Comparison of ENCODE assay signal across 8 mouse cellular contexts in the genomic region with DNA sequence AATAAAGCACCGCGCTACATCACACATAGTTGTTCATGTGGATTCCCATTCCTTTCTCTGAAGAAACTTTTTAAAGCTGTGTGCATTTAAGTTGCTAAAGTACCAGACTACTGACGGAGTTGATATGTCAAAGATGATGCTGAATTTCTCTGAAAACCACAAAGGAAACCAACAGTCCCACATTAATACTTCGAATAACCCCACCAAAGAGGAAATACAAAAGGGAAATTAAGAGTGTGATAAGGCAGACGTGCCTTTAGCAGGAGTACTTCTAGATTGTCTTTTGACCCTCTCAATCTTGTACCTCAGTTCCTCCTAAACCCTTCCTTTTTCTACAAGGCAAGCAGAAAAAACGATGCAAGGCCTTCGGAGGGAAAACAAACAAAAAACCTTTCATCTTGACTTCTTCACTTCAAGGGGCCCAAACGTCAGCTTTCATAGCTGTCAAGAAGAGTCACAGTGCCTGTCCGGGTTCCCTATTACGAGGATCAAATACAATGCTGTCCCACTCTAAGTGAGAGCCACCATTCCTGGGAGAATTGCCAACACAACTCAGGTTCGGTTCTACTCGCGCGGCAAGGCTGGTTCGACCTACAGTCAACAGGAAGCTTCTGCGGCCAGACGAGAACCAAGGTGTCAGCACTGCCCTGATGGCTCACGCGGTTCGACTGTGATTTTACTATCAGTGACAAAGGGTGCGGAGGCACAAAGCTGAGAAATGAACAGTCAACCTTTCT. TPM values are rescaled to one million over a fixed set of nuclear protein-coding genes. Genes with fewer than 3 reads are reported as not detected.
A peak's percentile ranks its signal among the peaks of the same experiment; 100 is the strongest.
DNase-seq lines count a peak whose midpoint lies in the region; ATAC-seq and TF ChIP-seq lines count a peak whose summit lies in the region.

No protein-coding gene starts in this region.

- TF ChIP-seq CTCF in heart, adult 2 months (IDR thresholded peaks at IDR 0.05): no peak
- no peak for TF ChIP-seq CTCF in MEL (IDR thresholded peaks at IDR 0.05 in 2 of 3, conservative IDR thresholded peaks at IDR 0.05 in 1 of 3; ENCODE audit: control insufficient read depth in 1 of 3, insufficient read depth in 1 of 3, low read depth in 2 of 3, low read length in 3 of 3, poor library complexity in 1 of 3, severe bottlenecking in 1 of 3)

- H3K9ac ChIP-seq in heart, adult 2 months (ENCODE audit: low read depth, low read length): peak overlapping the region; percentile 97
- H3K9ac ChIP-seq in MEL (ENCODE audit: control insufficient read depth, low read depth, low read length, poor library complexity, severe bottlenecking): no peak overlapping the region
- H3K9ac ChIP-seq in kidney, embryonic 16.5 days (replicated peaks; ENCODE audit: low read length): peak overlapping the region; percentile 97
- H3K9ac ChIP-seq in lung, embryonic 15.5 days: peak overlapping the region; percentile 80

- H3K36me3 ChIP-seq in heart, adult 2 months (ENCODE audit: control insufficient read depth, insufficient read depth, low read length): peaks cover 15% of the 10 kb centered on the region
- H3K36me3 ChIP-seq in MEL (ENCODE audit: control insufficient read depth in 1 of 2, insufficient read depth in 2 of 2, low read length in 2 of 2): no peaks in the 10 kb centered on the region
- H3K36me3 ChIP-seq in heart, embryonic 10.5 days: no peaks in the 10 kb centered on the region
- no peaks in the 10 kb centered on the region for H3K36me3 ChIP-seq in kidney, embryonic 16.5 days (ENCODE audit: insufficient read depth, low read length)
- H3K36me3 ChIP-seq in lung, embryonic 15.5 days: no peaks in the 10 kb centered on the region

- 0 out of 2 replicates have a peak, but pooled peaks have one; percentile 12 for TF ChIP-seq EP300 in heart, adult 2 months (IDR thresholded peaks at IDR 0.05; ENCODE audit: insufficient read depth, low read depth, low read length)
- peak; percentile 19 to 76; a peak in 3 of 4 replicates for TF ChIP-seq EP300 in MEL (IDR thresholded peaks at IDR 0.05; ENCODE audit: low read depth in 1 of 2, low read length in 2 of 2)

- WGBS in heart, adult 2 months: 16% methylated on average over 21 of the region's 21 CpGs
- WGBS in heart, embryonic 10.5 days: 17% methylated on average over 21 of the region's 21 CpGs
- 16% methylated on average over 21 of the region's 21 CpGs for whole genome bisulfite sequencing in kidney, embryonic 16.5 days
- 13% methylated on average over 21 of the region's 21 CpGs for WGBS in lung, embryonic 15.5 days

- ATAC-seq in common myeloid progenitor, adult 5-6 weeks (replicated peaks; ENCODE audit: low read depth, poor library complexity, severe bottlenecking): peak; percentile 65
- peak; percentile 11; the same call in 1 of the 2 replicates for ATAC-seq in kidney, embryonic 16.5 days (ENCODE audit: low FRiP score, low TSS enrichment)
- peak; percentile 50 for ATAC-seq in lung, embryonic 15.5 days (ENCODE audit: borderline replicate concordance, extremely low read depth, low FRiP score, low TSS enrichment)

- H3K4me2 ChIP-seq in kidney, embryonic 16.5 days (replicated peaks; ENCODE audit: low read depth, low read length): peak overlapping the region; percentile 75
- peak overlapping the region; percentile 62 for H3K4me2 ChIP-seq in lung, embryonic 15.5 days

- H3K27me3 ChIP-seq in heart, adult 2 months (ENCODE audit: control insufficient read depth, insufficient read depth, low read length): no peaks in the 10 kb centered on the region
- H3K27me3 ChIP-seq in MEL (ENCODE audit: control insufficient read depth in 1 of 2, insufficient read depth in 2 of 2, low read length in 2 of 2): peaks cover 11 to 25% of the 10 kb centered on the region in 2 experiments
- no peaks in the 10 kb centered on the region for H3K27me3 ChIP-seq in heart, embryonic 10.5 days (ENCODE audit: insufficient read depth, poor library complexity, severe bottlenecking)
- H3K27me3 ChIP-seq in kidney, embryonic 16.5 days (ENCODE audit: insufficient read depth, low read length): no peaks in the 10 kb centered on the region
- no peaks in the 10 kb centered on the region for H3K27me3 ChIP-seq in lung, embryonic 15.5 days

- H3K4me3 ChIP-seq in heart, adult 2 months: peak overlapping the region; percentile 79
- H3K4me3 ChIP-seq in MEL (ENCODE audit: control insufficient read depth in 1 of 2, insufficient read depth in 1 of 2, low read depth in 2 of 2, low read length in 2 of 2): no peak overlapping the region
- H3K4me3 ChIP-seq in heart, embryonic 10.5 days: peak overlapping the region; percentile 92
- peak overlapping the region; percentile 87 for H3K4me3 ChIP-seq in kidney, embryonic 16.5 days (ENCODE audit: low read length)
- peak overlapping the region; percentile 86 for H3K4me3 ChIP-seq in lung, embryonic 15.5 days

- H3K4me1 ChIP-seq in heart, adult 2 months (ENCODE audit: control insufficient read depth, insufficient read depth, low read length): peaks cover 8% of the 10 kb centered on the region
- H3K4me1 ChIP-seq in MEL (ENCODE audit: control insufficient read depth in 1 of 2, insufficient read depth in 2 of 2, low read length in 2 of 2): no peaks in the 10 kb centered on the region
- peaks cover 11% of the 10 kb centered on the region for H3K4me1 ChIP-seq in heart, embryonic 10.5 days
- H3K4me1 ChIP-seq in kidney, embryonic 16.5 days (ENCODE audit: insufficient read depth, low read length): peaks cover 13% of the 10 kb centered on the region
- peaks cover 9% of the 10 kb centered on the region; the same call in 1 of the 2 replicates for H3K4me1 ChIP-seq in lung, embryonic 15.5 days

- H3K79me2 ChIP-seq in heart, adult 2 months (replicated peaks; ENCODE audit: control insufficient read depth, insufficient read depth, low read length): 0 out of 2 replicates have a peak, but pooled peaks cover 2% of the 10 kb centered on the region
- no peaks in the 10 kb centered on the region for H3K79me2 ChIP-seq in MEL (ENCODE audit: control insufficient read depth, insufficient read depth, low read length, poor library complexity)

- no peak for TF ChIP-seq POLR2A in heart, adult 2 months (IDR thresholded peaks at IDR 0.05; ENCODE audit: insufficient read depth, low read depth, low read length)
- TF ChIP-seq POLR2A in MEL (IDR thresholded peaks at IDR 0.05; ENCODE audit: control insufficient read depth in 1 of 2, insufficient read depth in 1 of 2, low read depth in 1 of 2, low read length in 2 of 2, poor library complexity in 1 of 2): no peak

- intact Hi-C loops in heart, adult 2 months (cut with DNase I): loop anchor here (5.0 to 10.0 kb wide), 2 partner anchors 148 to 245 kb away; a partner anchor contains a TSS

- H3K27ac ChIP-seq in heart, adult 2 months: peak overlapping the region; percentile 95
- no peak overlapping the region for H3K27ac ChIP-seq in MEL (ENCODE audit: control insufficient read depth, low read depth, low read length)
- peak overlapping the region; percentile 98 for H3K27ac ChIP-seq in heart, embryonic 10.5 days
- H3K27ac ChIP-seq in kidney, embryonic 16.5 days (ENCODE audit: low read length): peak overlapping the region; percentile 96
- H3K27ac ChIP-seq in lung, embryonic 15.5 days: peak overlapping the region; percentile 93

- TF ChIP-seq RAD21 in MEL (IDR thresholded peaks at IDR 0.05; ENCODE audit: low read depth, low read length): no peak

- no peak for DNase-seq in heart, adult 2 months
- DNase-seq in heart, adult 11 months: no peak
- peak; percentile 51 for DNase-seq in MEL (ENCODE audit: low read depth, low spot score)
- DNase-seq in heart, embryonic 10.5 days (ENCODE audit: low spot score): no peak
- DNase-seq in right cerebral cortex, postnatal 36 days (ENCODE audit: low spot score in 2 of 2): peak; percentile 1 to 11

- H3K9me3 ChIP-seq in MEL (replicated peaks; ENCODE audit: insufficient read depth, low read length): no peaks in the 10 kb centered on the region
- no peaks in the 10 kb centered on the region for H3K9me3 ChIP-seq in heart, embryonic 10.5 days
- no peaks in the 10 kb centered on the region for H3K9me3 ChIP-seq in kidney, embryonic 16.5 days (ENCODE audit: low read length)
- no peaks in the 10 kb centered on the region for H3K9me3 ChIP-seq in lung, embryonic 15.5 days

TF ChIP-seq in MEL, 35 proteins besides CTCF, POLR2A, EP300 and RAD21:
- TF ChIP-seq MAFK (IDR thresholded peaks at IDR 0.05; ENCODE audit: borderline replicate concordance, low read depth, low read length) (no peak), MAZ (IDR thresholded peaks at IDR 0.05; ENCODE audit: low read depth, low read length) (no peak), ETS1 (IDR thresholded peaks at IDR 0.05; ENCODE audit: low read depth, low read length) (no peak), ELF1 (IDR thresholded peaks at IDR 0.05; ENCODE audit: low read depth, low read length) (no peak), RCOR1 (IDR thresholded peaks at IDR 0.05; ENCODE audit: low read depth, low read length) (peak; percentile 46; the same call in 1 of the 2 replicates), MEF2A (IDR thresholded peaks at IDR 0.05; ENCODE audit: extremely low read depth, insufficient replicate concordance, low read depth, low read length, poor library complexity, severe bottlenecking) (no peak), GATA1 (IDR thresholded peaks at IDR 0.05; ENCODE audit: low read depth, low read length) (0 out of 2 replicates have a peak, but pooled peaks have one; percentile 36), E2F4 (IDR thresholded peaks at IDR 0.05; ENCODE audit: borderline replicate concordance, low read depth, low read length) (no peak), SIN3A (IDR thresholded peaks at IDR 0.05; ENCODE audit: low read length) (no peak), JUND (IDR thresholded peaks at IDR 0.05; ENCODE audit: low read depth, low read length) (no peak)

RNA-seq across cellular contexts. Expression of a gene that starts 0.7 kb away (rescaled TPM):
- total RNA-seq in heart, adult 2 months (2021): 10 to 100 TPM; 16.0 to 19.7 TPM
- 1.9 and 4.3 TPM in 2 replicates for polyA plus RNA-seq in heart, adult 2 months (2012; rRNA removed)
- not detected in 2 replicates for total RNA-seq in MEL (2012; rRNA removed)
- polyA plus RNA-seq in MEL (2012; ENCODE audit: insufficient read depth in 1 of 2, insufficient read length in 2 of 2, low read depth in 1 of 2, low replicate concordance in 2 of 2, missing spikeins in 1 of 2): not detected
- 1.7 and 2.1 TPM in 2 replicates for total RNA-seq in common myeloid progenitor, adult 5-6 weeks (2017)
- polyA plus RNA-seq in heart, embryonic 10.5 days (2016; fragmentation: Nextera tagmentation; extraction: Ambion mirVana): 27.8 and 28.6 TPM in 2 replicates
- polyA plus RNA-seq in kidney, embryonic 16.5 days (2015; fragmentation: Nextera tagmentation; extraction: Ambion mirVana): 35.2 and 36.7 TPM in 2 replicates
- 38.5 and 38.7 TPM in 2 replicates for polyA plus RNA-seq in lung, embryonic 15.5 days (2015; fragmentation: Nextera tagmentation; extraction: Ambion mirVana)

Comparison
In these comparisons a context has a peak if more than half of its experiments do, and no peak if none do; other contexts are left out.
1. DNase-seq: peak in MEL (single experiment) and right cerebral cortex, postnatal 36 days (2 of 2); none in heart, adult 2 months (0 of 2), heart, adult 11 months (single experiment) and heart, embryonic 10.5 days (single experiment).
2. H3K4me3 ChIP-seq: peak in heart, adult 2 months (single experiment), heart, embryonic 10.5 days (single experiment), kidney, embryonic 16.5 days (single experiment) and lung, embryonic 15.5 days (single experiment); none in MEL (0 of 2).
3. ATAC-seq: peak in every context shown above with its lines; median percentile 65 in common myeloid progenitor, adult 5-6 weeks; 50 in lung, embryonic 15.5 days; 11 in kidney, embryonic 16.5 days.